Mouse (Mus musculus) left cerebral cortex, adult 9 months (tissue): ENCODE measurements at regions not wholly inside any gene's neighbourhood (a gene's known extent, or its start where the extent isn't known, plus 50 kb on each side); places are given as distances from the start of the nearest gene placed in this dataset.
A peak's percentile ranks its signal among the peaks of the same experiment; 100 is the strongest.
"Not testable (repeated sequence)": the region's sequence is repeated elsewhere in the genome, so short reads cannot be mapped to it uniquely, and the experiment has no call there.

Experiments used
- DNase-seq, 2 experiments: peaks; one replicate each; pipeline ENCODE4 v3.0.0; 2022; ENCODE audit warnings: low spot score in 2 of 2

GRCm38 (mm10) chr12:18207941-18208340 is 306.4 kb upstream of the 5730507C01Rik start:
- peak in 1 of 2 experiments; percentile 33 for DNase-seq

GRCm38 (mm10) chr12:18216432-18216926 is 297.8 kb upstream of the 5730507C01Rik start:
- DNase-seq, result not testable (repeated sequence)

- DNase-seq, result no peak
These were observed 289.8 kb upstream of the 5730507C01Rik start for GRCm38 (mm10) chr12:18224516-18224915.

GRCm38 (mm10) chr12:18226691-18227090 is 287.6 kb upstream of the 5730507C01Rik start:
- no peak for DNase-seq

- DNase-seq, result not testable (repeated sequence)
These were observed 282.4 kb upstream of the 5730507C01Rik start for GRCm38 (mm10) chr12:18231896-18232295.

GRCm38 (mm10) chr12:18236330-18236729 is 278.0 kb upstream of the 5730507C01Rik start:
- not testable (repeated sequence) for DNase-seq

GRCm38 (mm10) chr12:18237549-18237948 is 276.8 kb upstream of the 5730507C01Rik start:
- DNase-seq, result no peak
